Mouse (Mus musculus): Measurements from ENCODE around the gene Hipk2. TPM values are rescaled to one million over a fixed set of nuclear protein-coding genes. Genes with fewer than 3 reads are reported as not detected.

Hipk2 gene
- polyA plus RNA-seq, 1 experiment: 12.3 TPM

DNA sequence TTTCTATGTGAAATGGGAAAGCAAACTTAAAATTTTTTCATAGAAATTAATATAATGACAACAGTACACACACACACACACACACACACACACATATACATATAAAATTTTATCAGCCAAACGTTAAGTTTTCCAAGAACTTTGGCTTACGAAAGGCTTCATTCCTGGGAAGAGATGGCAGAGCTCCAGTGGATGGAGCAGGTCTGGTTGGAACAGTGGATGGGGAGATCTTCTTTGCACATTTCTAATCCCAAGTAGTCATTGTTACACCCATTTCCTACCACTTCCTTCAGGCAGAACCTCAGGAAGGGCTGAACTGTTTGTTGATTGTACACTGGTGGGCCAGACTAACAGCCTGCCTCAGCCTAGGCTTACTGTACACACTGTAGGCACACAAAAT is 106.3 kb downstream of the Hipk2 start:
- 64% methylated on average over 2 of the region's 2 CpGs for WGBS
- no peak for DNase-seq (ENCODE audit: low read depth, low spot score)

DNA sequence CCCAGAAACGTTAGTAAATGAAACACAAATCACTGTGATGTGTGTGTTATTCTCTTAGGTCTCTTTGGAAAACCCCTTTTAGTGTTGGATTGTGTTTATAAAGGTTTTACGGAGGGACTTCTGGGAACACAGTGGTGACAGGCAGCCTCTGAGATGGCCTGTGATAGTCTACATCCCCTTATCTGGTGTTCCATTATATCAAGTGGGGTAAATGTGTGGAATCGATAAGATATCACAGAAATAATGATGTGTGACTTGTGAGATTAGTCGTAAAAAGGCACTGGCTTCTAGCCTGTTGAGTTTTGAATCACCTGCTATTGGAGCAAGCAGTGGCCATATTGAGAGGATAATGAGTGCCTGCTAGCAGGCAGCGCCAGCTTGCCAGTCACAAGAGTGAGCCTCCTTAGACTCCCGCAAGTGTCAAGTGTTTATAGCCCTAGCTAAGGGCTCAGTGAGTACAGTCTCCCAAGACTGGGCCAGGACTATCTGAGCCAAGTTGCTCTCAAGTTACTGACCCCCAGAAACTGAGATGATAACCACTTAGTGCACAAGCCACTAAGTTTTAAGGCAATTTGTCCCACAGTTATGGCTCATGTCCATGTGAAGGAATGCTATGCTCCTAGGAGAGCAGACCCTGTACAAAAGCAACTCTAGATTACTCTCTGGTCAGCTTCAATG is 113.2 kb downstream of the Hipk2 start:
- 80% methylated on average over 6 of the region's 6 CpGs for WGBS
- no peak for DNase-seq (ENCODE audit: low read depth, low spot score)

DNA sequence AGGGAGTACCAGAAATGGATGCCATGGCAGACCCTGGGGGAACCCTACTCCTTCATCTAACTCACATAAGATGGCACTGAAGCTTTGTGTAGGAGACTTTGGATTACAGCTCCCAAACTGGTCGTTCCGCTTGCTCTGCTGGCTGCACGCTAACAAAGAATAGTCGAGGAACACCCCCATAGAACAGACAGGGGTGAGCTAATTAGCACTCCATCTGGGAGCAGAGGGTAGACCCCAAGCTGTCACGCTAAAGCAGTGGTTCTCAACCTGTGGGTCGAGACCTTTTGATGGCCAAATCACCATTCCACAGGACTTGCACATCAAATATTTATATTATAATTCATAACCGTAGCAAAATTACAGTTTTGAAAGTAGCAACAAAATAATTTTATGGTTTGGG is 114.0 kb downstream of the Hipk2 start:
- WGBS: 89% methylated on average over 7 of the region's 7 CpGs
- DNase-seq (ENCODE audit: low read depth, low spot score): no peak

DNA sequence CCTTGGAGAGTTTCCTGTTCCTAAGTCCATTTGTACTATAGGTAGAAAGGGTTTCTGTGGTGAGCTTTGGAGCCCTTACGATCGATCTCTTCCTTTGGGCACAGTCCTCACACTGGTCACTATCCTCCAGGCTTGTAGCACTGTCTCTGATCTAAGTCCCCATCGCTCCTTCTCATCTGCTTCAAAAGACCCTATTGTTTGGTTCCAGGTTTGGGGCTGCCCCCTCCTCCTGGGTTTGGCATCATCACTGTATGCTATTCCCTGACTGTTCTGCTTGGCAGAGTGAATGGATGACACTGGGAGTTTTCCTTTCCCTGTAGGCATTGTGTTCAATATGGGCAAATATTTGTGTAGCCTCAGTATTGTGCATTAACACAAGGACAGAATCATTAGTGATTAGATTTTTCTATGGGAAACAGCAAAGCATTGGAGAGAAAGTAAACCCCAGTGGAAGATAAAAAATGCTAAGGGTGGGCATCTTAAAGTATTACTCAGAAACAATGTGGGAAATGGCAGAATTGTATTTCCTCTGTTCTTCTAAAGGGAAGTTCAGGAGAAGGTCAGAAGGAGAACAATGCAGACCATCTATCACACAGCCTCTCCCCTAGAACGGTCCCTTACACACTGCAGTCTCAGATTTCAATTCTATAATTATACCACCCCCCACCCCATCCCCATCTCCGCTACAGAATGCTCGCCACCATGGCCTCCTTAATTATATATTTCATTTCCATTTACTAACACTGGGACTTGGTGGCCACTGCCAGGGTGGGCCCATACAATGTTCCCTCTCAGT is 114.9 kb downstream of the Hipk2 start:
- 85% methylated on average over 6 of the region's 6 CpGs for WGBS
- DNase-seq (ENCODE audit: low read depth, low spot score): no peak

DNA sequence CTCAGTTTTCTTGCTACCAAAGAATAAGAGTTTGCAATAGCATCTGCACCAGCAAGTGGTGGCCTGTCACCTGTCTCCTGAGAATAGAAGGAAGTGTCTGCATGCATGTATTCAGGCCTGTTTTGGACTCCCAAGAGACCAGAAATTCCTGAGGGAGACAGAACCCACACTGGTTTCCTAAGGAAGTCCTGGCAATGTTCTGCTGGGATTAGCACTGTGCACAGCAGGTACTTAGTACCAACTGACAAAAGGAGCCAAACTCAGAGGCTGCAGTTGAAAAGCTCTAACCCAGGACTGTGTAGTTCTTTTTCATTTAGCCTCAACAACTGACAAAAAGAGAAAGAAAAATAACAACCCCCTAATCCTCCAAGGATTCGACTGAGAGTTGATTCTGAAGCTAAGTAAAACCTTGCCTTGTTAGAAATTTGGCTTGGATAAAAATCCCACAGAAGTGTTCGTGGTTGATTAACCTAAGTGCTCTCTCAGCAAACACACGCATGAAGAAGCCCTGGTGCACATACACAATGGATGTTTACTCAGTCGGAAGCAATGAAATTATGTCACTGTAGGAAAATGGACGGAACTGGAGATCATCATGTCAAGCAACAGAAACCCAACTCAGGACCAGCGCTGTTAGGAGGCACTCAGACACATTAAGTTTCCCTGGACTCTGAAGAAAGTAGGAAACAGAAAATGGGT is 115.9 kb downstream of the Hipk2 start:
- no peak for DNase-seq (ENCODE audit: low read depth, low spot score)
- 62% methylated on average over 6 of the region's 6 CpGs for WGBS

DNA sequence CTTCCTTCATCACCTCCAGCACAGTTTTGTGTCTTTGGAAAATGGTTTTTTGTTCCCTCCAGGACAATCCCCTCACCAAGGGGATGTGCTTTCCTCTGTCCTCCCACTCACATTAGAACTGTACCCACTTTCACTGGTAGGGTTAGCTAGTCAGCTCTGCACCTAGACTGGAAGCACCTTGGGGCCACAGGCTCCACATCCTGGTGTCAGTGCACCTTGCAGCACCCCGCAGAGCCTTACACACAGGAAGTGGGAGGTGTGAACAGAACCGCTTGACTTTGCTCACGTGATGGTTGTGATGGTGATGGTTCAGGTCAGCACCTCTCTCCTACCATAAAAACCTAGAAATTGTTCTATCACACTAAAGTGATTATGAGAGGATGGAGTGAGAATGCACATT is 116.8 kb downstream of the Hipk2 start:
- no peak for DNase-seq (ENCODE audit: low read depth, low spot score)
- 90% methylated on average over 3 of the region's 3 CpGs for WGBS

DNA sequence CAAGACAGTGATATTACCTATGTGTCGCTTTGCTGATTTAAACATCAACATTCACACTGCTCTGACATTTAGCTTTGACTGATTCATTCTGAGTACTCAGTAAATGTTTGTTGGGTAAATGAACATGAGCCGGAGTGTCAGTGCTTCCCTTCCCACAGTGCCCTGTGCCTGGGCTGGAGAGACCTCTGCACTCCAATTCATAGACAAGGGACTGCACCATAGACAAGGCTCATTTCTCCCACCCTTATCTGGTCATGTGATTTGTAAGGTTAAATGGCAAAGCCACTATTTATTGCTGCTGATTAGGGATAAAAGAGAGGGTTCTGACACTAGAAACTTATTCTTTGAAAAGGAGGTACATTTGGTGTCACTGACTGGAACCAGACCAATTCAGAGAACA is 118.4 kb downstream of the Hipk2 start:
- 88% methylated on average over 2 of the region's 2 CpGs for WGBS
- no peak for DNase-seq (ENCODE audit: low read depth, low spot score)

DNA sequence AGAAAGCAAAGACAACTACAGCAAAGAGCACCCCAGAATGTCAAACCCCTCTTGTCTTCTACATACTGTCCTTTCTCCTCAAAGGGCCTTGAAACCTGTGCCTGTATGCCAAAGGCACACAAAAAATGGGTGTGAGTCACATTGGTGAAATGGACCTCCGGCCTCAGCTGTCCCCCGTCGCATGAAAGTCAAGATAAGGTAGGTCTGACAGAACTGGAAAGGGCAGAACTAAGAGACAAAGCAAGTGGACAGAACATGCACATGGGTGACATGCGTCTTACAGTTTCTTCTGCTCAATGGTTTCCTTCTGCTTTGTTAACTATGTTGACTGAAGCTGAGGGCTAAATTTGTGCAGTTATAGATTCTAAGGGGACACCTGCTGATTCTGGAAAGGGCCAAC is 119.0 kb downstream of the Hipk2 start:
- no peak for DNase-seq (ENCODE audit: low read depth, low spot score)
- 96% methylated on average over 4 of the region's 4 CpGs for WGBS

DNA sequence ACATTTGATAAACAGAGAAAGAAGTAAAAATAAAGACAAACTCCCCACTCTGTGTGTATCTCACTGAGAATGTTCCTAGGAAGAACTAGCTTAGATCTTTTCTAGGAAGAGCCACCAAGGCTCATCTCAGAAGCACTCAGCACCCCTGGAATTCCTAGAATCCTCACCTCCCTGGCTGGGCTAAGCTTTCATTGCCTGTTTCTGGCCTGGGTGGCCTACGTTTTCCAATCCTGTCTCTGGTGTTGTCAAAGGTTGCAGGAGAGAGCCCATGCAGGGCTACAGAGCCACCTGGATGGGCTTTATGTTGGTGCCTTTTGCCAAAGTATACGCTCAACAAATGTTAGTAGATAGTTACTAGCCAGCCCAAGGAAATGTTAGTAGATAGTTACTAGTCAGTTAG is 120.0 kb downstream of the Hipk2 start:
- 85% methylated on average over 2 of the region's 2 CpGs for WGBS

DNA sequence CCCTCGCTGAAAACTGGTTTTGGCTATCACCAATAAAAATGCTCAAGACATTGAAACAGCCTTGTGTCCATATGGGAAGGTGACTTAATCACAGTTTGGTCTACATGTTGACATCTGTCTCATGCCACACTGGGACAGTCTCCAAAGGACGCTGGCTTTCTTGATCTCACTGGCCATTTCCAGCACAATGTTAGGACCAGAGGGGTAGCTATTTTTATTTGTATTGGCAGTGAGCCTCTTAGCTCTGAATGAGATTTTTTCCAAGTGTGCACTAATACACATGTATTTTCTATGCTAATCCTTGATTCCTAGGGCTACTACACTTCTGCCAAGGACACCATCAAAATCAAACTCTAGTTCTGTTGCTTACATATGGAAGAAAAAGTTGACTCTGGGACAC is 120.8 kb downstream of the Hipk2 start:
- WGBS: 73% methylated on average over 2 of the region's 2 CpGs
- no peak for DNase-seq (ENCODE audit: low read depth, low spot score)

More for the DNA sequence above, 120.0 kb downstream of the Hipk2 start:
- no peak for DNase-seq (ENCODE audit: low read depth, low spot score)

DNA sequence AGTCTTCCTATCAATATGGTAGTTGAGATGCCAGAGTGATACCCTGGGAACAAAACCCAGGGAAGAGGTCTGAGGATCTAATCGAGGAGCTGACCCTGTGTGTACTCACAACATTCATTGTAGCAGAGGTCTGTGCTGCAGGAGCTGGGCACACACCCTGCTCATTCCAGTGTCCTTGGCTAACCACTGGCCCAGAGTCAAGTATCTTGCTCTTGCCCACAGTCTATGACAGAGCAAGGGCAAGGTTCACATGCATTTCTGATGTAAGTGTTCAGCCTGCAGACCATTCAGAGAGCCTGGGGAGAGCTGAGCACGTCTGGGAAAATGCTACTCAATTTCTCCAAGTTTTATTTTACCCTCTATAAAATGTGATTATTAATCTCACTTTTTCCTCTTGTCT is 122.2 kb downstream of the Hipk2 start:
- 28% methylated on average over 2 of the region's 2 CpGs for WGBS
- DNase-seq (ENCODE audit: low read depth, low spot score): peak; percentile 13

DNA sequence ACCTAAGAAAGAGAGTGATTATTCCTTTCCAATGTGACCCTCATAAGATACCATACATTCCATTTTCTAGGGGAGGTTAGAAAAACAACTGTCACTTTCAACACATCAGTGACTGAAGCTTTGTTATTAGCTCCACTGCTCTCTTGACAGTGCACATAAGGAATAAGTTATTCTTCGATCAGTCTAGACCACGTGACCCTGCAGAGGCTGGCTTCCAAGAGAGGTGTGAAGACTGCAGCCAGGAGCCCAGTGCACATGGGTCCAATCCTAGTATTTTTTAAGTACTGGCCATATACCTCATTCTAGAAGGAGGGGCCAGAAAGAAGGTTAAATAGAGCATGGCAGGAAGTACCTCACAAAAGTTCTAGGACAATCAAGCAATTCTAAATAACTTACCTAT is 122.9 kb downstream of the Hipk2 start:
- 89% methylated on average over 2 of the region's 2 CpGs for WGBS
- DNase-seq (ENCODE audit: low read depth, low spot score): no peak

DNA sequence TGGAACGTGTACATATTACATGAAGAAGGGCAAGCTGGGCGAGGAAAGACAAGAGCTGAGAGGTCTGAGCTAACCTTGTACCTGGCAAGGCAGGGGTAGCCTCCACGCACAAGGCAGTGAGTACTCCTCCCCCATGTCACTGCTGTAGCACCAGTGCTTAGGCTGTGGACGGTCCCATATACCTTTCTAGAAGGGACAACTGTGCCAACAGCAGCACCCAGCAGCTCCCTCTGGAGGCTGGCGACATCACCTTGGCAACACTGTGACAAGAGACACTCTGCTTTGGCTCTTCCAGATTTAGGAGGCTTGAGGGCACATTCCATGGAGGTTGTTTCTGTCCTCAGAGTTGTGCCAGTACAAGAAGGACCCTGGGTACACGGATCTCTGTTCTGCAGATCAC is 123.5 kb downstream of the Hipk2 start:
- 85% methylated on average over 6 of the region's 6 CpGs for WGBS
- DNase-seq (ENCODE audit: low read depth, low spot score): no peak

DNA sequence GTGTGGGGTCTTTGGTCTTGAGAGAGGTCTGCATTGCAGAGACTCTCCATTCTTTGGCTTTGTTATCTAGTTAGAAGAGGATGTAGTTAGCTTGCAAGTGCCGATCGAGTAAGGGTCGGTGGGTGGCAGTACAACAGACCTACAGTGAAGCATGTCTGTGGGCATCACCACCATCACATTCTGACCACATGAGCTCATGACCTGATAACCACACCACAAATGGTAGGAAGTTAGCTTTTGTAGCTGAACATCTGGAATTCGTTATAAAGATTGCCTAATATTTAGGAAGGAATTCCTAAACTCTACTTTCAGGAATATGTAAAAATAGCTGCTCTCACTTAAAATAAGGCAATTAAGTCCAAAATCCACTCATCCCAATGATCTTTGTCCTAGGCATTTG is 127.9 kb downstream of the Hipk2 start:
- 90% methylated on average over 4 of the region's 4 CpGs for WGBS
- no peak for DNase-seq (ENCODE audit: low read depth, low spot score)

DNA sequence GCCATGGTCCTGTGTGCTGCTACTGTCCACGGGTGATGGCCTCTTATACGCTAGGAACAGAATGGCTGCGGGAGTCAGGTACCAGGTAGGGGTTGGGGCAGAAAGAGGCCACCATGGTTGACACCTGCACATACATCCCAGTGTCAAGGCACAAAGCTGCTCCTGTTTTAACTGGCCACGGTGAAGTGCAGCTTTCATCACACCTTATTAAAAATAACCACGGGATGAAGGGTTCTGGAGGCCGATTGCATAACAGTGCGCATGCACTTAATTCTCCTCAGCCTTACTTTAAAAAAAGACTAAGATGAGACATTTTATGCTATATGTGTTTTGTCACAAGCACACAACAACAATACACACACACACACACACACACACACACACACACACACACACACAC is 132.6 kb downstream of the Hipk2 start:
- no peak for DNase-seq (ENCODE audit: low read depth, low spot score)
- 93% methylated on average over 7 of the region's 7 CpGs for WGBS

DNA sequence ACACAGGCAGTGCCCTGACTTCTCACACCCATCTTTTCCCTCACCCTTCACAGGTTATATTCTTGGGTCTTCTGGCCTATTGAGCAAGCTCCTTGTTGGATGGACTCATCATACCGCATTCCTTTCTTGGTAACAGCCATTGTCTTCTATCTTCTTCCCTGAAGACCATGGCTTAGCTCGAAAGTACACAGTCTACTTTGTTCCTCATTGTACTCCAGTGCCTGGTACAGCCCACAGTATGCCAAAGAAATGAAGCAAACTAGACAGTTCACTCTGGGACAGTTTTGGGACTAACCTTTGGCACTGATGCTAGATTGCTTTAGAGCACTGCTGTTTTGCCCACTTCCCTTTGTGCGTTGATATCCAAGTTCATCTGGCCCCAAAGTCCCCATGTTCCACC is 133.5 kb downstream of the Hipk2 start:
- WGBS: 93% methylated on average over 3 of the region's 3 CpGs
- DNase-seq (ENCODE audit: low read depth, low spot score): no peak

DNA sequence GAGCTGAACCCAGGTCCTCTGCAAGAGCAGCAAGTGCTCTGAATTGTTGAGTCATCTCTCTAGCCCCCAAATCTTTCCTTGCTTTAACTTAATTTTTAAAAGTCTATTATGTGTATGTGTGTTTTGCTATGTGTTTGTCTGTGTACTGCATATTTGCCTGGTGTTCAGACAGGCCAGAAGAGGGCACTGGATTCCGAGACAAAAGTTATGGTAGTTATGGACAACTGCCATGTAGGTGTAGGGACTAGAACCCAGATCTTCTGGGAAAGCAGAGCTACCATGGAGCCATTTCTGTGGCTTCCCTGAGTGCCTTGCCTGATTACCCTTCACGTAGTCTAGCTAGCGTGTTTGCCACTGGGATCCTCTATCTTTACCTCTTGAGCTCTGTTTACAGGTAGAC is 134.9 kb downstream of the Hipk2 start:
- WGBS: 94% methylated on average over 3 of the region's 3 CpGs

DNA sequence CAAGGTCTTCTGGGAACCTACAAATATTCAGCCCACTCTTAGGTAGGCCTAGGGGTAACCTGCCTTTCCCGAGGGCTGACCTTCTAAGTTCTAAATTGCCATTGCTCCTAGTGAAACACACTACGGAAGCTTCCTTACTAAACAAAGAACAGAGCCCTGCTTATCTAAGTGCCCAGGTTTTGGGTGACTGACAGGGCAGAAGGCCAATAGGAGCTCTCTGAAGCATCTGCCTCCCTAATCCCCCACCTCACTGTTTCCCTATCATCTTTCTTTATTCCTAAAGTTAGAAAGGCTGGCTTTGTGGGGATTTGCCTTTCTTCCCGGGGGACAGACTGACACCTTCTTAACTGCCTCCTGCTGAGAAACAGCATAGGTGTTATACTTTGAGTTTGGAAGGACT is 136.7 kb downstream of the Hipk2 start:
- WGBS: 79% methylated on average over 3 of the region's 3 CpGs
- DNase-seq (ENCODE audit: low read depth, low spot score): no peak

More for the DNA sequence above, 134.9 kb downstream of the Hipk2 start:
- DNase-seq (ENCODE audit: low read depth, low spot score): no peak

DNA sequence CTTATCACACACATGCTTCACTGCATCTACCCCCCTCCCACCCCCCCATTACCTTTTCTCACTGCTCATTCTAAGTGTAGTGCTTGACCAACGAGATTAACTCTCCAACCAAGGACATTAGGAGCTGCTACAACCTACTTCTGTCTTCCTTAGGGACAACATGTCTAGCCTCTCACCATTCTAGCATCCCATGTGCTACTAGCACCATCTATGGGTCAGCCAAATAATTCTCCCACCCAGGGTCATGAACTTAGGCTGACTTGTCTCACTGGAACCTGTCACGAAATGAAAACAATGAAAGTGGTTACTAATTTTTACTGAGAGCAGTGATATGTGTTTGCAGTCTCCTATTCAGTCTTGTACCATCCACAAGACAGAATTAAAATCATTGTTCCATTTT is 138.2 kb downstream of the Hipk2 start:
- no peak for DNase-seq (ENCODE audit: low read depth, low spot score)
- WGBS: 66% methylated on average over 2 of the region's 2 CpGs

DNA sequence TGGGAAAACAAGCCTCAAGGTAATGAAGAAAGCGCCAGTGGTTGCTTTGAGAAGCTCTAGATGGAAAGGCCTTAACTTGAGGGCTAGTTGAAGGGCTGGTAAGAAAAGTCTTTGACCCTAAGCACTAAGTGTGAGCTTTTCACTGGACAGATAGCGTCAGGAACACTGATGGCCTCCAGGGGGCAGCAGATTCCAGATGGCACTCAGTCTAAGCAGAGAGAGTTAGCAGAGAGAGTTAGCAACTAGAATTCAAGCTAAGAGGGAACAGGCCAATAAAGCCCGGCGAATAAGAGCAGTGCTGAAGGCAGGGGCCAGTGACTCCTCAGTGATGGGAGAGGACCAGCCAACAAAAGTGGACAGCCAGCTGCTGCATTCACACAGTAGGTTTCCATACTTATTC is 139.7 kb downstream of the Hipk2 start:
- peak; percentile 29 for DNase-seq (ENCODE audit: low read depth, low spot score)
- WGBS: 20% methylated on average over 4 of the region's 4 CpGs

DNA sequence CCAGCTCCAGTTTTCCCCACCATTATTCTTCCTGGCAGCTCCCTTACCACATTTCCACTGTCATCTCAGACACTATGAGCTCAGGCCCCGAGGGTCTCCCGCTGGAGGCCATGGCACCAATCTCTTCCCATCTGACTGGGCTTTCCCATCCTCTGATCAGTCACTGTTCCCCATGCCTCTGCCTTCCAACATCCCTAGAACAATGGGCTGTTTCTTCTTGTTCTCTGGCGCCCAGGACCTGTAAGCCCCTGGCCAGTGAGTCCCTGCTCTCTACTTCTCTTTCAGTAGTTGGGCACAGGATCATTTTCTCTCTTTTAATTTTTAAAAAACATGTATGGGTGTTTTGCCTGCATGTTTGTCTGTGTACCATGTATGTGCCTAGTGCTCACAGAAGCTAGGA is 143.3 kb downstream of the Hipk2 start:
- WGBS: 93% methylated on average over 3 of the region's 3 CpGs

More for the DNA sequence above, 143.3 kb downstream of the Hipk2 start:
- DNase-seq (ENCODE audit: low read depth, low spot score): no peak
